Mouse (Mus musculus) thymus, adult 2 months (tissue): Measurements from ENCODE around the gene Pfn4. TPM values are rescaled to one million over a fixed set of nuclear protein-coding genes. Genes with fewer than 3 reads are reported as not detected.
"Not testable (repeated sequence)": the region's sequence is repeated elsewhere in the genome, so short reads cannot be mapped to it uniquely, and the experiment has no call there.

Experiments used
- DNase-seq: peaks from one replicate; pipeline ENCODE4 v3.0.0; 2021
- H3K27ac ChIP-seq: fragments of 200-500 bp; 2 replicates; pipeline ENCODE4 v1.5.1; 2012; ENCODE audit warnings: low read length, control low read depth; ENCODE audit not compliant: control insufficient read depth, insufficient read depth
- H3K27me3 ChIP-seq: fragments of 200-500 bp; 2 replicates; pipeline ENCODE4 v1.6.1; 2012; ENCODE audit warnings: mild to moderate bottlenecking, low read length, moderate library complexity, mixed read lengths; ENCODE audit not compliant: control insufficient read depth, insufficient read depth
- H3K36me3 ChIP-seq: fragments of 200-500 bp; 2 replicates; pipeline ENCODE4 v1.6.1; 2012; ENCODE audit warnings: mild to moderate bottlenecking, low read length, moderate library complexity; ENCODE audit not compliant: control insufficient read depth, insufficient read depth
- H3K4me1 ChIP-seq: fragments of 200-500 bp; replicated peaks from 2 replicates; pipeline ENCODE4 v1.6.1; 2012; ENCODE audit warnings: low read length; ENCODE audit not compliant: control insufficient read depth, insufficient read depth
- H3K4me3 ChIP-seq: fragments of 200-500 bp; 2 replicates; pipeline ENCODE4 v1.5.1; 2012; ENCODE audit warnings: mild to moderate bottlenecking, low read length, control low read depth, moderate library complexity; ENCODE audit not compliant: control insufficient read depth, insufficient read depth
- CTCF ChIP-seq: fragments of 200-500 bp; IDR thresholded peaks from 2 replicates; pipeline ENCODE4 v1.5.1; 2012; ENCODE audit warnings: mild to moderate bottlenecking, control low read depth, low read length, moderate library complexity, borderline replicate concordance; ENCODE audit not compliant: control insufficient read depth, poor library complexity, insufficient read depth; ENCODE audit errors: extremely low read depth
- POLR2A ChIP-seq: fragments of 200-500 bp; IDR thresholded peaks from 2 replicates; pipeline ENCODE4 v1.6.1; 2012; ENCODE audit warnings: mild to moderate bottlenecking, low read length, control low read depth, moderate library complexity; ENCODE audit not compliant: control insufficient read depth, poor library complexity, insufficient read depth; ENCODE audit errors: extremely low read depth
- WGBS: fragments of 180-500 bp; shearing (Covaris S2); methylation state at CpG from one replicate; pipeline ENCODE4 v1.1.7; 2018; 5-methylcytosine and 5-hydroxymethylcytosine counted together
- polyA plus RNA-seq: library from polyadenylated mRNA; depleted of rRNA; stranded (reverse); fragments of >200 nt; gene quantifications from 2 replicates; pipeline ENCODE4 v1.2.3, GENCODE M21; 2012

The Pfn4 gene
- polyA plus RNA-seq, 1 experiment: 0.32 TPM

GRCm38 (mm10) chr12:4738031-4738576 lies 30.7 kb upstream of the Pfn4 start, which contains the start of gene Fam228a:
Gene Fam228a (minus strand): TSS chr12:4738430.
- H3K27me3 ChIP-seq: no peaks in the 10 kb centered on the region
- H3K36me3 ChIP-seq: no peaks in the 10 kb centered on the region
- TF ChIP-seq POLR2A (no peak), CTCF (no peak)
- WGBS: 97% methylated on average over 18 of the region's 18 CpGs
- H3K4me1 ChIP-seq: no peaks in the 10 kb centered on the region
- H3K27ac ChIP-seq: no peak within 1 kb of the TSS
- no peak within 1 kb of the TSS for H3K4me3 ChIP-seq
- no peak for DNase-seq

GRCm38 (mm10) chr12:4740823-4741222 lies 28.0 kb upstream of the Pfn4 start:
- no peaks in the 10 kb centered on the region for H3K4me1 ChIP-seq
- 74% methylated on average over 7 of the region's 7 CpGs for WGBS
- no peak for TF ChIP-seq CTCF
- no peak for TF ChIP-seq POLR2A
- H3K36me3 ChIP-seq: no peaks in the 10 kb centered on the region
- no peak for DNase-seq
- no peak overlapping the region for H3K4me3 ChIP-seq
- H3K27me3 ChIP-seq: no peaks in the 10 kb centered on the region
- H3K27ac ChIP-seq: no peak overlapping the region

- no peaks in the 10 kb centered on the region for H3K27me3 ChIP-seq
- H3K4me1 ChIP-seq: no peaks in the 10 kb centered on the region
- TF ChIP-seq POLR2A (no peak), CTCF (no peak)
- no peak for DNase-seq
- H3K27ac ChIP-seq: no peak overlapping the region
- no peak overlapping the region for H3K4me3 ChIP-seq
- WGBS: 93% methylated on average over 3 of the region's 3 CpGs
- H3K36me3 ChIP-seq: no peaks in the 10 kb centered on the region
These were observed 26.6 kb upstream of the Pfn4 start for GRCm38 (mm10) chr12:4742183-4742582.

- Histone ChIP-seq H3K4me3 (no peak overlapping the region), H3K36me3 (no peaks in the 10 kb centered on the region), H3K27ac (no peak overlapping the region), H3K4me1 (no peaks in the 10 kb centered on the region), H3K27me3 (no peaks in the 10 kb centered on the region)
- no peak for TF ChIP-seq POLR2A
- no peak for TF ChIP-seq CTCF
- WGBS: 96% methylated on average over 10 of the region's 10 CpGs
- no peak for DNase-seq
These were observed 24.3 kb upstream of the Pfn4 start for GRCm38 (mm10) chr12:4744486-4744885.

- 96% methylated on average over 4 of the region's 4 CpGs for WGBS
- not testable (repeated sequence) for H3K27ac ChIP-seq, H3K27me3 ChIP-seq, DNase-seq, H3K36me3 ChIP-seq, H3K4me1 ChIP-seq, H3K4me3 ChIP-seq
These were observed 14.4 kb upstream of the Pfn4 start for GRCm38 (mm10) chr12:4754451-4754850.

GRCm38 (mm10) chr12:4757060-4757459 lies 11.8 kb upstream of the Pfn4 start:
- no peak overlapping the region for H3K27ac ChIP-seq
- no peaks in the 10 kb centered on the region for H3K4me1 ChIP-seq
- H3K4me3 ChIP-seq: no peak overlapping the region
- H3K27me3 ChIP-seq: no peaks in the 10 kb centered on the region
- 92% methylated on average over 1 of the region's 1 CpGs for WGBS
- DNase-seq: no peak
- no peak for TF ChIP-seq CTCF
- no peak for TF ChIP-seq POLR2A
- no peaks in the 10 kb centered on the region for H3K36me3 ChIP-seq

GRCm38 (mm10) chr12:4769333-4769723 lies 506 bp downstream of the Pfn4 start:
- no peak for DNase-seq
- TF ChIP-seq POLR2A: peak; percentile 6; the same call in 1 of the 2 replicates
- no peak for TF ChIP-seq CTCF
- H3K4me3 ChIP-seq: peak overlapping the region; percentile 91
- H3K27me3 ChIP-seq: no peaks in the 10 kb centered on the region
- H3K4me1 ChIP-seq: peaks cover 4% of the 10 kb centered on the region
- 25% methylated on average over 13 of the region's 13 CpGs for WGBS
- no peak overlapping the region for H3K27ac ChIP-seq
- no peaks in the 10 kb centered on the region for H3K36me3 ChIP-seq
